Mouse (Mus musculus) adipose tissue, adult 10 weeks (tissue): ENCODE measurements around the gene 1700025C18Rik. TPM values are rescaled to one million over a fixed set of nuclear protein-coding genes. Genes with fewer than 3 reads are reported as not detected.

ENCODE experiments used
- polyA plus RNA-seq: library from polyadenylated mRNA; stranded (reverse); fragments of 350-450 nt; fragmentation: Illumina TruSeq; extraction: RNeasy Lipid Tissue Mini Kit (QIAGEN cat#74804); gene quantifications from one replicate; pipeline ENCODE4 v1.2.3, GENCODE M21; 2014; ENCODE audit warnings: low read depth, low replicate concordance

1700025C18Rik gene
- not detected for polyA plus RNA-seq

GRCm38 (mm10) chr2:165090650-165091049, at the start of gene 1700025C18Rik:
Gene 1700025C18Rik (minus strand): TSS chr2:165090750.

GRCm38 (mm10) chr2:165054888-165055852, 35.4 kb downstream of the 1700025C18Rik start, which contains the start of gene Cd40:
Gene Cd40 (plus strand): TSS chr2:165055627.

GRCm38 (mm10) chr2:165034131-165035057, 56.2 kb downstream of the 1700025C18Rik start, which contains the start of gene Ncoa5:
Gene Ncoa5 (minus strand): TSS chr2:165034867.

Other genes starting within 250 kb of the 1700025C18Rik start
- gene Pltp, start 233.0 kb downstream of the 1700025C18Rik start, polyA plus RNA-seq, result 169 TPM
- gene Pcif1, start 211.4 kb downstream of the 1700025C18Rik start, polyA plus RNA-seq, result 38.8 TPM
- 11.1 TPM for gene Zfp335, start 179.0 kb downstream of the 1700025C18Rik start, polyA plus RNA-seq
- gene Mmp9, start 150.0 kb downstream of the 1700025C18Rik start, polyA plus RNA-seq, result 9.1 TPM
- 1.6 TPM for gene Slc12a5, start 129.9 kb downstream of the 1700025C18Rik start, polyA plus RNA-seq
- 23.6 TPM for gene Ncoa5, start 55.9 kb downstream of the 1700025C18Rik start, polyA plus RNA-seq
- 2.2 TPM for gene Cd40, start 35.1 kb downstream of the 1700025C18Rik start, polyA plus RNA-seq
- gene Cdh22, start 144.1 kb upstream of the 1700025C18Rik start, polyA plus RNA-seq, result not detected
- gene Slc35c2, start 197.1 kb upstream of the 1700025C18Rik start, polyA plus RNA-seq, result 35.2 TPM
- gene Elmo2, start 235.7 kb upstream of the 1700025C18Rik start, polyA plus RNA-seq, result 36.9 TPM